Mouse (Mus musculus): ENCODE results near the gene E130114P18Rik.

DNA sequence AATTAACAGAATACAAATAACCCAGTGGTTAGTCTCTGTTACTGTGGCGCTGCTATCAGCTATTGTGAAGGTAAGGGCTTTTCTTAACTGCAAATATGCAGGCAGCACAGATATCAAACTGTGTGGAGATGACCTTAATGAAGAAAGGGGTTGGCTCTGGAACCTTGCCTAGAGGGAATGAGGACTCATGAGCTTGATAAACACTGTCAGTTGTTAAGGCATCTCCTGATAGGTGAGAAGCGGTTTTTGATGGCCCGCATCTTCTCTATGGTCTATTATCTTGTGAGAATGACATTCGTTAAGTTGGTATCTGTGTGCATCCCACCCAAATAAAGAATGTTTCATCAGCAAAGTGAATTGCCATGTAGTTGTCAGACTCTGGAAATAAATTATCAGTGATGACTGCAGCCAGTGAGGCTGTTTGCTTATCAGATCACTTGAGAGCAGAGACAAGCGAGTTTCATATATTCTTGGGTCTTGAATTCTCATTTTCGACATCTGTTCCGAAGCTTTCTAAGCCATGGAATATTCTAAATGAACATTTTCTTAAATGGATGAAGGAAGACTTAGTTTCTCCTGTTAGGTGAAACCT is 32.6 kb upstream of the E130114P18Rik start:
- TF ChIP-seq CTCF (IDR thresholded peaks at IDR 0.05; ENCODE audit: borderline replicate concordance, extremely low read depth, insufficient read depth, insufficient read length), result no peak
- TF ChIP-seq POLR2A (IDR thresholded peaks at IDR 0.05; ENCODE audit: borderline replicate concordance, extremely low read depth, insufficient read depth, insufficient read length, poor library complexity, severe bottlenecking), result no peak
